Mouse (Mus musculus) heart, postnatal 36 days (tissue): ENCODE measurements around the gene Nav3. TPM values are rescaled to one million over a fixed set of nuclear protein-coding genes. Genes with fewer than 3 reads are reported as not detected.

Experiments used
- DNase-seq, 2 experiments: peaks; one replicate each; pipeline ENCODE4 v3.0.0; 2021 to 2022
- intact Hi-C: fragments of 180-260 bp; cut with DNase I; formaldehyde crosslinking; loops from one replicate; pipeline ENCODE4 v1.15.1; 2025
- total RNA-seq, 2 experiments: library from RNA; stranded (reverse); gene quantifications; 2 replicates each; pipeline ENCODE4 v1.2.3; 2021

Gene Nav3
- total RNA-seq, 2 experiments from 2014 or later = 3.3 to 5.7 TPM

DNA sequence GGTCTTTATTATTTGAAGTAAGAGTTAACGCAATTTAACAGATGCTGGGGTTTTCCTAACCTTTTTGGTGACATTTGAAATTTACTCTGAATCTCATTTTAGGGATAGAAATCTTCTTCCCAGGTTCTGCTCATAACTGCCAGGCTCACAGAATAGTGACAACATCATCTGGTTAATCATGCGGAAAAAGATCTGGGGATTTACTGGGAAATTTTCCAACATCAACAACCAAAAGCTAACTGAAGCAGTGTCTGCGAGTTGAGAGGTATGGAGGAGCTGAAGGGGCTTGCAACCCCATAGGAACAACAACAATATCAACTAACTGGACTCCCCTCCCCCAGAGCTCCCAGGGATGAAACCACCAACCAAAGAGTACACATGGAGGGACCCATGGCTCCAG lies 505.7 kb downstream of the Nav3 start:
- intact Hi-C loops = no loop called here
- DNase-seq = no peak

DNA sequence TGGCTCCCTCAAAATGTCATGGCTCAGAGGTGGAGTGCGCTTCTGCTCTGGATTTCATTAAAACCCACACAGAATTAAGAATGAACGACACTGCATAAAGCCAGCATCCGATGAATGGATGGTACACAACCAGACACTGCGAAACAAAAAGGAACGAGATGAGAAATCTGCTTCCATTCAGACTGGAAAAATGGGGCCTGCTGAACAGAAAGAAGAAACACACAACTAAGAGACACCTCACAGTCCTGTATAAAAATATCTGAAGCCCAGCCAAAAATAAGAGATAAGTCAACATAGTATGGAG lies 526.7 kb downstream of the Nav3 start:
- DNase-seq = no peak
- intact Hi-C loops = loop anchor here (10.0 kb wide), 1 partner anchor 806 kb away; no protein-coding TSS in a partner anchor

DNA sequence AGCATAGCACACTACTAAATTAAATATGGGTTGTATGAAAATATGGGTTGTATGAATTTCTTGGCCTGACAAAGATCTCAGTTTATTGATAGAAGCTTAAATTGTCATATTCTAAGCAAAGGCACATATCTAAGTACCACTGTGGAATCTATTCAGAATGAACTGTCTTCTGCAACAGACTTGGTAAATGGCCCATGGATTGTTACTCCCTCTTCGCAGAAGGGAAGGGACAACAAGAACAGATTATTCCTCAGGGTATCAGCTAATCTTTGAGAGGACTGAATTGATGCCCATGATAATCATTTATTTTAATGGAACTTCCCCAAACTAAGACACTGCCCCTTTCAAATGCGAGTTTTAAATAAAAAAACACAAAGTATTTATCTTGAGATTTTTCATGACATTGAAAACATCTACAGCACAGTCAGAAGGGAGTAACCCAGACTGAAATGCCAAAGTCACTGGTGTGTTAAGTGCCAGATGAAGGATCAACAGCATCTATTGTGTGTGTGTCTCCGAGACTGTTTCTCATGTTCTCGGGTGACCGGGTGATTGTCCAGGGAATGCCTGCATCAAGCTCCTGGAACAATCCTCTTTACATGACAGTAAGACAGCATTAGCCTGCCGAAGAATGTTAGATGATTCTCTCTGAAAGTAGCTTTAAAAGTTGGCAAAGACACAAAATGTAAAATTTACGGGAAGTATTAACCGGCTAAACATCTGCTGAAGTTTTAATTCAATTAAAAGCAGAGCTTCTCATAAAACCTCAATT lies 527.3 kb downstream of the Nav3 start:
- no peak for DNase-seq
- intact Hi-C loops = loop anchor here (10.0 kb wide), 1 partner anchor 806 kb away; no protein-coding TSS in a partner anchor

DNA sequence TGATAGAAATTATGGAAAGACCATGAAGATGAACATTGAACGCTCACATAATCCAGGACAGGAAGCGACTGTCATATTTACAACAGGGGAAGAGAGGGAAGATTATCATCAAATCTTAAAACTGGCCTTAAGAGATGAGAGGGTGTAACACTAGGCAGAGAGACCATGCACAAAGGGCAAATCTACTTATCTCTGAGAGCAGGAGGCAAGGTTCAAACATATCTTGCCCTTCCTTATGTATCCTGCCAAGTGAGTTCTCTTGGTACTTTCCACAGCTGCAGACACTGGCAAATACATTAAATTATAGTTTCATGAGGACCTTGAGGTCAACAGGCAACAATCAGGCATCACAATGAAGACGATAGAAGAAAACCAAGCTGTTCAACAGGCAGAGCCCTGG lies 529.9 kb downstream of the Nav3 start:
- DNase-seq = no peak
- intact Hi-C loops = loop anchor here (10.0 kb wide), 1 partner anchor 809 kb away; no protein-coding TSS in a partner anchor

- DNase-seq = no peak
- intact Hi-C loops = loop anchor here (10.0 kb wide), 1 partner anchor 811 kb away; no protein-coding TSS in a partner anchor
Observed at GRCm38 (mm10) chr10:109924136-109924535, 531.9 kb downstream of the Nav3 start.

DNA sequence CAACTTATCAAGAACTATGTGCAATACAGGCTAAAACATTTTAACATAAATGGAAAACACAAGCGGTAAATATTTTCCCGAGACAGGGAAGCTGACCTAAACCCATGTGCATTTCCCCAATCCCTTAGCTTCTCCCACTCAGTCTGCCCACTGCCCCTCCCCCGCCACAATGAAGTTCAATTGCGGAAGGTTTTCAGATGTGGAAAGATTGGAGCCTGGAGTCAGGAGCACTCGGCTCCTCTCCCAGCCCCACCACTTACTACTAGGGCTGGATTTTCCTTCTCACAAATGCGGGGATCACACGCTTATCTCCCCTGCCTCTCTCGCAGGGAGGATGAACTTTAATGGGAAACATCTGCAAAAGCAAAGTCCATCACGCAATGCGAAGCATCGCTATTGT lies 534.6 kb downstream of the Nav3 start:
- peak; percentile 26 to 27 for DNase-seq
- intact Hi-C loops = loop anchor here (2.0 to 10.0 kb wide), 2 partner anchors 73 to 813 kb away; no protein-coding TSS in a partner anchor

GRCm38 (mm10) chr10:109920607-109921187 lies 535.3 kb downstream of the Nav3 start:
- intact Hi-C loops = loop anchor here (1.0 to 10.0 kb wide), 3 partner anchors 74 to 814 kb away; no protein-coding TSS in a partner anchor

DNA sequence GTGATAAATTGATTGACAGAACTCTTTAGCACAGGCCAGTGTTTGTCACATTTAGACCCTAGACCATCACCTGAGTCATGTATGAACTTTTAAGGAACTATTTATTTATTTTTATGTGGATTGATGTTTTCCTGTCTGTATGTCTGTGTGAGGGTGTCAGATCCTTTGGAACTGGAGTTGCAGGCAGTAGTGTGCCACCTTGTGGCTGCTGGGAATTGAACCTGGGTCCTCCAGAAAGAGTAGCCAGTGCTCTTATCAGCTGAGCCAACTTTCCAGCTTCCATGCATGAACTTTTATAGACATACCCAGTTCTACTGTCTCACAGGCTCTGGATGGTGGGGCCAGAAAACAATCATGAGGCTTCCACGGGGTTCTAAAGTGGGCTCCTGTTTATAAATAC lies 536.5 kb downstream of the Nav3 start:
- DNase-seq = no peak
- intact Hi-C loops = no loop called here

More at GRCm38 (mm10) chr10:109920607-109921187, 535.3 kb downstream of the Nav3 start:
- DNase-seq = peak; percentile 66 to 68

GRCm38 (mm10) chr10:109907206-109907605 lies 548.8 kb downstream of the Nav3 start:
- no peak for DNase-seq
- intact Hi-C loops = no loop called here

DNA sequence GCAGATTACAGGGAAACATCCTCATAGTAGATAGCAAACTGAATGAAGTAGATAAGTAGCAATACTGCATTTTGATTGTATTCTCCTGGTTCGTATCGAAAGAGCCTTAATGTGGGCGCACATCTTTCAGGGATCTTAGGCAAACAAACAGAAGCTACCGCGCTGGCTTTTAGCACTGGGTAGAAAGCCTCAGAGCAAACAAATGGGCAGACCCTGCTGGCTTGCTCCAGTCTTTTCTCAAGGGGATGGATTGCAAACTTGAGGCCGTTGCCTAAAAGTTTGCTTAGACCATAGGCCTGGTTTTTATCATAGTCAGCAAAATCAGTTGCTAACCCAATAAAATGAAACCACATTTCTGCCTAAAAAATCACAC lies 549.6 kb downstream of the Nav3 start:
- intact Hi-C loops = no loop called here
- no peak for DNase-seq

GRCm38 (mm10) chr10:109905649-109906412 lies 550.2 kb downstream of the Nav3 start:
- intact Hi-C loops = no loop called here
- no peak for DNase-seq

DNA sequence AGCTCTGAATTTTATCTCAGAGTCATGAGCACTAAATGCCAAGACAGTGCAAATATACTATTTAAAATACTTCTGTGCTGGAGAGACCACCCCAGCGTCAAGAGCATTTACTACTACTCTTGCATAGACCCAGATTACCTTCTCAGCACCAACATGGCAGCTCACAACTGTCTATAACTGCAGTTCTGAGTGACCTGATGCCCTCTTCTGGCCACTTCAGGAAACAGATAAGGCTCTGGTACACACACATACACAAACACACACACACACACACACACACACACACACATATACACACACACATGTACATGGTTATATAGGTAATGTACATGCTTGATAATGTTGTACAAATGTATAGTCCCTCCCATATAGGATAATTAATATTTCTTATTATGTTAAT lies 551.2 kb downstream of the Nav3 start:
- intact Hi-C loops = no loop called here
- no peak for DNase-seq

DNA sequence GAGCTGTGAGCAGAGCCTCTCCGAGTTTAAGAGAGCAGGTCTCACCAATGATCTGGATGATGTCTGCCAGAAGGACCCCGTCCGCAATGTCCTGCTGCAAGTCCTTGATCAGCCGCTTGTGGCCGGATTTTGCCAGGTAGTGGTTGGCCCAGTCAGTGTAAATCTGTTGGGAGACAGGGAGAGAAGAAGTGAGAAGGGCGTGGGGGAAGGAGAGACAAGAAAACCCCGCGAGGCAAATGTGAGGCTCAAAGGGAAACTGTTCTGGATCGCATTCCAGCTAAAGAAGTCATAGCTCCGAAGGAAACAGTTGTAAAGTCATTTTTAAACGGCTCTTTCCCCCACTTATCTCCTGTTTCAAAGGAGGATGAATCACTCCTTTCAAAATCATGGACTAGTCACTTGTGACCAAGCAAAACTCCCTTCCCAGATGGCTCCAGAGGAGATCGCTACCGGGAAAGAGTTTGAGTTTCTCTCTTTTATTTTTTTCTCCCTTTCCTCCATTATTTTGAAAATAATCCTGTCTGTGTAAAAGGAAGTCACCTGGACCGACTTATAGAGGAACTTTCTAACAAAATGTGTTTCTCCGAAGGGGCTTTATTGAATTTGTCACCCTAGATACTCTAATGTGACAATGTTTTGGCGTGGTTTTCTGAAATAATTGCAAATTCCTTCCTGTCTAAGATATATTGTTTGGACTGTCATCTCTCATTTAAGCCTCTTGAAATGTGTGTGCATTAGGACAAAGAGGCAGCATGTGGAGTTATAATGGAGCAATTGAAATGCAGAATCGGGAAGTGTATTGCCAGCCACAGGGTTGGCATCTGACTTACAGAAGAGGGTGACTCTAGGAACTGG lies 552.1 kb downstream of the Nav3 start:
- intact Hi-C loops = no loop called here
- DNase-seq = peak in 1 of 2 experiments; percentile 4

GRCm38 (mm10) chr10:109903241-109903640 lies 552.8 kb downstream of the Nav3 start:
- intact Hi-C loops = no loop called here
- DNase-seq = no peak

DNA sequence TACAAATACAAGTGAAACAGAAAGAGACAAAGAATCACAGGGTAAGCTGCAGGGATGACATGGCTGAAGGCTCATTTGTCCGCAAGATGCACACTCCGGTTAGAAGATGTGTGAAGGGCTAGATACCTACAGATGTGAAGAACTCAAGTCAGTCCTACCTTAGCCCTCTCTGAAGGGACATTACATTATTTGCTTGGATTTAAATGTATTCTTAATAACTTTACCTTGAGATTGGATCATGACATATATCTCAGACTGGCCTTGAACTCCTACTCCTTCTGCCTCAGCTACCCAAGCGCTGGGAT lies 566.9 kb downstream of the Nav3 start:
- intact Hi-C loops = no loop called here
- no peak for DNase-seq

GRCm38 (mm10) chr10:109888355-109889170 lies 567.4 kb downstream of the Nav3 start:
- intact Hi-C loops = no loop called here

GRCm38 (mm10) chr10:109887160-109887559 lies 568.8 kb downstream of the Nav3 start:
- intact Hi-C loops = no loop called here

More at GRCm38 (mm10) chr10:109888355-109889170, 567.4 kb downstream of the Nav3 start:
- no peak for DNase-seq

DNA sequence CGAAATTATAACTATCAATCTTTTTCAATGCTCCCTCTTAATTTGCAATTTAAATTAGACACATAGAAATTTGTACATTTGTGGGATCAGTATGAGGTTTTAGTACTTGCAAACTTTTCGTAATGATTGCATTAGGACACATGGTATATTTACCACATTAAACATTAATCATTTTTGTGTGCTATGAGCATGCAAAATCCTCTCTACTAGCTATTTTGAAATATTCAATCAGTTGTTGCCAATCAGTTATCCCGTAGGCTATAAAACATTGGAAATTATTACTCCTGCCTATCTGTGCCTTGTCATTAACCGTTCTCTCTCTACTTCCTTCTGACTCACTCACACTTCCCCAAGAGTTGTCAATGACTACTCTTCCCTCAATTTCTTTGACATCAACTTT lies 579.9 kb downstream of the Nav3 start:
- intact Hi-C loops = no loop called here

More at GRCm38 (mm10) chr10:109887160-109887559, 568.8 kb downstream of the Nav3 start:
- no peak for DNase-seq

DNA sequence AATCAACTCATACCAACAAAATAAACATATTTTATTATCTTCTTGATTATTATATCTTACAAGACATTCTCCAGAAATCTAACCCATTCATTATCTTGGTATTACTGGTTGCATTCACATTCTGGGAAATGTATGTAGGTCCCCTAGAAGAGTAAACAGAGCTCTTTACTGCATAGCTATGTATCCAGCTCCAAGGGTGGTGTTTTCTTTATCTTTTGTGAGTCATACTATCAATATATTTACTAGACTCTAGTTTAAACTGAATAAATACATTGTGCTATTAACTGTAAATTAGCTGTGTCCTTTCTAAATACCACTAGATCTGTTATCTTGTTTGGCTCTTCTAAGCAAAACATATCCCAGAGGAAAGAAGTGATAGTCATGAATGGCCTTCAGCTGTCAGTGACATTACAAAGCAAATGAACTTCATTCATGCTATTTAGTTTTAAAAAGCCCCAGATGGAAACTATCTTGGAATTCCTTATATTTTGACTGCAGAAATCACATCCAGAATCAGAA lies 580.6 kb downstream of the Nav3 start:
- intact Hi-C loops = no loop called here
- DNase-seq = no peak

More for the DNA sequence above, 579.9 kb downstream of the Nav3 start:
- no peak for DNase-seq
